Mouse (Mus musculus): ENCODE results near the gene Mtmr3.

Gene Mtmr3

GRCm38 (mm10) chr11:4594608-4595500, at the start of gene Mtmr3:
Gene Mtmr3, minus strand, starts transcription at chr11:4594863.
- DNase-seq (ENCODE audit: low read depth), result peak; percentile 99

- no peak for DNase-seq (ENCODE audit: low read depth)
Measured at GRCm38 (mm10) chr11:4643722-4644121, 49.1 kb upstream of the Mtmr3 start.

- no peak for DNase-seq (ENCODE audit: low read depth)
Measured at GRCm38 (mm10) chr11:4641185-4641584, 46.5 kb upstream of the Mtmr3 start.

GRCm38 (mm10) chr11:4638261-4638660, 43.6 kb upstream of the Mtmr3 start:
- DNase-seq (ENCODE audit: low read depth), result peak; percentile 21

- peak; percentile 98 for DNase-seq (ENCODE audit: low read depth)
Measured at GRCm38 (mm10) chr11:4637534-4638234, 43.0 kb upstream of the Mtmr3 start, which contains the start of gene Ascc2. Gene Ascc2, plus strand, starts transcription at chr11:4637747.

GRCm38 (mm10) chr11:4636782-4637342, 42.2 kb upstream of the Mtmr3 start:
- peak; percentile 64 for DNase-seq (ENCODE audit: low read depth)

- DNase-seq (ENCODE audit: low read depth), result no peak
Measured at GRCm38 (mm10) chr11:4634395-4634794, 39.7 kb upstream of the Mtmr3 start.

- peak; percentile 52 for DNase-seq (ENCODE audit: low read depth)
Measured at GRCm38 (mm10) chr11:4633420-4633819, 38.8 kb upstream of the Mtmr3 start.

GRCm38 (mm10) chr11:4629861-4630280, 35.2 kb upstream of the Mtmr3 start:
- no peak for DNase-seq (ENCODE audit: low read depth)

- DNase-seq (ENCODE audit: low read depth), result no peak
Measured at GRCm38 (mm10) chr11:4627636-4628035, 33.0 kb upstream of the Mtmr3 start.

- DNase-seq (ENCODE audit: low read depth), result no peak
Measured at GRCm38 (mm10) chr11:4625931-4626330, 31.3 kb upstream of the Mtmr3 start.

GRCm38 (mm10) chr11:4622997-4623396, 28.3 kb upstream of the Mtmr3 start:
- no peak for DNase-seq (ENCODE audit: low read depth)

GRCm38 (mm10) chr11:4622442-4622986, 27.9 kb upstream of the Mtmr3 start:
- peak; percentile 28 for DNase-seq (ENCODE audit: low read depth)

- DNase-seq (ENCODE audit: low read depth), result peak; percentile 78
Measured at GRCm38 (mm10) chr11:4621866-4622265, 27.2 kb upstream of the Mtmr3 start.

GRCm38 (mm10) chr11:4620501-4621108, 25.9 kb upstream of the Mtmr3 start:
- DNase-seq (ENCODE audit: low read depth), result no peak

- no peak for DNase-seq (ENCODE audit: low read depth)
Measured at GRCm38 (mm10) chr11:4620017-4620485, 25.4 kb upstream of the Mtmr3 start, which contains the start of gene Gm11032. Gene Gm11032, plus strand, starts transcription at chr11:4620067.

GRCm38 (mm10) chr11:4611904-4612303, 17.2 kb upstream of the Mtmr3 start:
- no peak for DNase-seq (ENCODE audit: low read depth)

GRCm38 (mm10) chr11:4606541-4606940, 11.9 kb upstream of the Mtmr3 start:
- DNase-seq (ENCODE audit: low read depth), result no peak

GRCm38 (mm10) chr11:4605414-4605813, 10.8 kb upstream of the Mtmr3 start:
- peak; percentile 31 for DNase-seq (ENCODE audit: low read depth)

- no peak for DNase-seq (ENCODE audit: low read depth)
Measured at GRCm38 (mm10) chr11:4604441-4604840, 9.8 kb upstream of the Mtmr3 start.

GRCm38 (mm10) chr11:4602691-4603441, 8.2 kb upstream of the Mtmr3 start:
- peak; percentile 37 for DNase-seq (ENCODE audit: low read depth)

Measured in NIH3T3 (cell line).